Mouse (Mus musculus) forebrain, embryonic 10.5 days (tissue): ENCODE measurements around the gene Ccdc137. TPM values are rescaled to one million over a fixed set of nuclear protein-coding genes. Genes with fewer than 3 reads are reported as not detected.
A peak's percentile ranks its signal among the peaks of the same experiment; 100 is the strongest.

ENCODE experiments used
- DNase-seq: peaks from one replicate; pipeline ENCODE4 v3.0.0-alpha.2; 2017; ENCODE audit warnings: low spot score; ENCODE audit errors: extremely low spot score
- H3K27ac ChIP-seq: fragments of 300-500 bp; sonication (generic); 2 replicates; pipeline ENCODE4 v1.5.1; 2016; ENCODE audit warnings: mild to moderate bottlenecking
- H3K27me3 ChIP-seq: fragments of 300-500 bp; sonication (generic); 2 replicates; pipeline ENCODE4 v1.6.1; 2016; ENCODE audit warnings: mild to moderate bottlenecking; ENCODE audit not compliant: poor library complexity, severe bottlenecking
- H3K36me3 ChIP-seq: fragments of 300-500 bp; sonication (generic); replicated peaks from 2 replicates; pipeline ENCODE4 v1.6.1; 2016; ENCODE audit warnings: mild to moderate bottlenecking, moderate library complexity
- H3K4me1 ChIP-seq: fragments of 300-500 bp; sonication (generic); 2 replicates; pipeline ENCODE4 v1.6.1; 2016
- H3K4me3 ChIP-seq: fragments of 300-500 bp; sonication (generic); 2 replicates; pipeline ENCODE4 v1.5.1; 2016; ENCODE audit warnings: mild to moderate bottlenecking, moderate library complexity
- H3K9me3 ChIP-seq: fragments of 300-500 bp; sonication (generic); 2 replicates; pipeline ENCODE4 v1.6.1; 2016; ENCODE audit warnings: mild to moderate bottlenecking, moderate library complexity
- WGBS: fragments of 180-500 bp; shearing (Covaris S2); methylation state at CpG from one replicate; pipeline ENCODE4 v1.1.7; 2016; 5-methylcytosine and 5-hydroxymethylcytosine counted together
- polyA plus RNA-seq: library from polyadenylated mRNA; unstranded; fragments of >200 nt; fragmentation: Nextera tagmentation; extraction: Ambion mirVana; gene quantifications from 2 replicates; pipeline ENCODE4 v1.2.1, GENCODE M21; 2016

Gene Ccdc137
- polyA plus RNA-seq, 1 experiment from 2014 or later: 39.6 TPM

GRCm38 (mm10) chr11:120467051-120467735, 9.3 kb downstream of the Ccdc137 start, which contains the start of gene Arl16:
Gene Arl16 (minus strand): TSS chr11:120467607.
- Histone ChIP-seq H3K27me3 (no peaks in the 10 kb centered on the region), H3K36me3 (peaks cover 69% of the 10 kb centered on the region), H3K4me1 (peaks cover 27% of the 10 kb centered on the region), H3K9me3 (no peaks in the 10 kb centered on the region), H3K4me3 (peak within 1 kb of the TSS; percentile 68), H3K27ac (peak within 1 kb of the TSS; percentile 89)
- peak; percentile 99 for DNase-seq
- WGBS: under 1% methylated on average over 54 of the region's 54 CpGs

- peaks cover 69% of the 10 kb centered on the region for H3K36me3 ChIP-seq
- H3K27ac ChIP-seq: peak overlapping the region; percentile 89
Observed at GRCm38 (mm10) chr11:120467736-120468092, 9.8 kb downstream of the Ccdc137 start.

GRCm38 (mm10) chr11:120472052-120472451, 14.1 kb downstream of the Ccdc137 start:
- peaks cover 80% of the 10 kb centered on the region for H3K36me3 ChIP-seq
- H3K4me3 ChIP-seq: no peak overlapping the region
- H3K27ac ChIP-seq: no peak overlapping the region
- no peaks in the 10 kb centered on the region for H3K27me3 ChIP-seq
- H3K4me1 ChIP-seq: peaks cover 11% of the 10 kb centered on the region
- H3K9me3 ChIP-seq: no peaks in the 10 kb centered on the region
- WGBS: 94% methylated on average over 6 of the region's 6 CpGs
- no peak for DNase-seq

More at GRCm38 (mm10) chr11:120467736-120468092, 9.8 kb downstream of the Ccdc137 start:
- WGBS: under 1% methylated on average over 33 of the region's 33 CpGs
- H3K4me3 ChIP-seq: peak overlapping the region; percentile 68
- no peaks in the 10 kb centered on the region for H3K9me3 ChIP-seq
- H3K27me3 ChIP-seq: no peaks in the 10 kb centered on the region
- no peak for DNase-seq
- H3K4me1 ChIP-seq: peaks cover 27% of the 10 kb centered on the region

- Histone ChIP-seq H3K36me3 (peaks cover 85% of the 10 kb centered on the region), H3K4me1 (peaks cover 28% of the 10 kb centered on the region), H3K27me3 (no peaks in the 10 kb centered on the region), H3K27ac (peak overlapping the region; percentile 97), H3K9me3 (no peaks in the 10 kb centered on the region), H3K4me3 (peak overlapping the region; percentile 99)
- WGBS: 91% methylated on average over 7 of the region's 7 CpGs
- no peak for DNase-seq
Observed at GRCm38 (mm10) chr11:120483448-120483934, 25.6 kb downstream of the Ccdc137 start.

- Histone ChIP-seq H3K9me3 (no peaks in the 10 kb centered on the region), H3K4me3 (peak within 1 kb of the TSS; percentile 99), H3K27ac (peak within 1 kb of the TSS; percentile 97), H3K27me3 (no peaks in the 10 kb centered on the region), H3K4me1 (peaks cover 32% of the 10 kb centered on the region), H3K36me3 (peaks cover 85% of the 10 kb centered on the region)
- DNase-seq: peak; percentile 91
- WGBS: 1% methylated on average over 60 of the region's 60 CpGs
Observed at GRCm38 (mm10) chr11:120484265-120484981, 26.5 kb downstream of the Ccdc137 start, which contains the start of gene Mrpl12. Gene Mrpl12 (plus strand): TSS chr11:120484613.

- Histone ChIP-seq H3K27ac (peak overlapping the region; percentile 97), H3K27me3 (no peaks in the 10 kb centered on the region), H3K4me1 (peaks cover 40% of the 10 kb centered on the region), H3K4me3 (peak overlapping the region; percentile 99), H3K9me3 (no peaks in the 10 kb centered on the region), H3K36me3 (peaks cover 85% of the 10 kb centered on the region)
- DNase-seq: no peak
- WGBS: 12% methylated on average over 10 of the region's 10 CpGs
Observed at GRCm38 (mm10) chr11:120485251-120485650, 27.3 kb downstream of the Ccdc137 start.

- Histone ChIP-seq H3K27ac (no peak overlapping the region), H3K4me1 (peaks cover 69% of the 10 kb centered on the region)
Observed at GRCm38 (mm10) chr11:120488516-120488915, 30.6 kb downstream of the Ccdc137 start.

GRCm38 (mm10) chr11:120489054-120489761, 31.3 kb downstream of the Ccdc137 start:
- WGBS: 65% methylated on average over 4 of the region's 4 CpGs
- Histone ChIP-seq H3K27ac (peak overlapping the region; percentile 22; the same call in 1 of the 2 replicates), H3K27me3 (no peaks in the 10 kb centered on the region), H3K4me3 (peak overlapping the region; percentile 21), H3K36me3 (peaks cover 54% of the 10 kb centered on the region), H3K4me1 (peaks cover 69% of the 10 kb centered on the region), H3K9me3 (no peaks in the 10 kb centered on the region)
- peak; percentile 67 for DNase-seq

More at GRCm38 (mm10) chr11:120488516-120488915, 30.6 kb downstream of the Ccdc137 start:
- Histone ChIP-seq H3K4me3 (0 out of 2 replicates have a peak overlapping the region, but pooled peaks have one; percentile 21), H3K9me3 (no peaks in the 10 kb centered on the region), H3K27me3 (no peaks in the 10 kb centered on the region), H3K36me3 (peaks cover 54% of the 10 kb centered on the region)
- WGBS: 83% methylated on average over 4 of the region's 4 CpGs
- DNase-seq: no peak

- H3K27me3 ChIP-seq: no peaks in the 10 kb centered on the region
- H3K27ac ChIP-seq: peak overlapping the region; percentile 92
- H3K36me3 ChIP-seq: peaks cover 67% of the 10 kb centered on the region
- no peaks in the 10 kb centered on the region for H3K9me3 ChIP-seq
- no peak for DNase-seq
- peaks cover 65% of the 10 kb centered on the region for H3K4me1 ChIP-seq
- WGBS: 41% methylated on average over 4 of the region's 4 CpGs
- H3K4me3 ChIP-seq: peak overlapping the region; percentile 98
Observed at GRCm38 (mm10) chr11:120490291-120491046, 32.6 kb downstream of the Ccdc137 start.

- WGBS: 0% methylated on average over 35 of the region's 35 CpGs
- Histone ChIP-seq H3K4me1 (peaks cover 55% of the 10 kb centered on the region), H3K27ac (peak within 1 kb of the TSS; percentile 92), H3K9me3 (no peaks in the 10 kb centered on the region), H3K4me3 (peak within 1 kb of the TSS; percentile 98), H3K27me3 (no peaks in the 10 kb centered on the region), H3K36me3 (peaks cover 67% of the 10 kb centered on the region)
- DNase-seq: peak; percentile 90
Observed at GRCm38 (mm10) chr11:120491317-120492023, 33.6 kb downstream of the Ccdc137 start, which contains the start of gene Slc25a10. Gene Slc25a10 (plus strand): TSS chr11:120491840.

GRCm38 (mm10) chr11:120492024-120492877, 34.3 kb downstream of the Ccdc137 start:
- H3K27ac ChIP-seq: peak overlapping the region; percentile 92
- H3K27me3 ChIP-seq: no peaks in the 10 kb centered on the region
- under 1% methylated on average over 48 of the region's 48 CpGs for WGBS
- H3K9me3 ChIP-seq: no peaks in the 10 kb centered on the region
- H3K4me1 ChIP-seq: peaks cover 54% of the 10 kb centered on the region
- H3K4me3 ChIP-seq: peak overlapping the region; percentile 98
- H3K36me3 ChIP-seq: peaks cover 67% of the 10 kb centered on the region
- DNase-seq: peak; percentile 52
